Mouse (Mus musculus) liver, adult 10 weeks (tissue): ENCODE results near the gene Dram2. TPM values are rescaled to one million over a fixed set of nuclear protein-coding genes. Genes with fewer than 3 reads are reported as not detected.

Experiments used
- polyA plus RNA-seq: library from polyadenylated mRNA; stranded (reverse); fragments of 350-450 nt; fragmentation: Illumina TruSeq; extraction: RNeasy Lipid Tissue Mini Kit (QIAGEN cat#74804); gene quantifications from one replicate; pipeline ENCODE4 v1.2.3, GENCODE M21; 2014; ENCODE audit warnings: low read depth, low replicate concordance

Gene Dram2
- 343 TPM for polyA plus RNA-seq

DNA sequence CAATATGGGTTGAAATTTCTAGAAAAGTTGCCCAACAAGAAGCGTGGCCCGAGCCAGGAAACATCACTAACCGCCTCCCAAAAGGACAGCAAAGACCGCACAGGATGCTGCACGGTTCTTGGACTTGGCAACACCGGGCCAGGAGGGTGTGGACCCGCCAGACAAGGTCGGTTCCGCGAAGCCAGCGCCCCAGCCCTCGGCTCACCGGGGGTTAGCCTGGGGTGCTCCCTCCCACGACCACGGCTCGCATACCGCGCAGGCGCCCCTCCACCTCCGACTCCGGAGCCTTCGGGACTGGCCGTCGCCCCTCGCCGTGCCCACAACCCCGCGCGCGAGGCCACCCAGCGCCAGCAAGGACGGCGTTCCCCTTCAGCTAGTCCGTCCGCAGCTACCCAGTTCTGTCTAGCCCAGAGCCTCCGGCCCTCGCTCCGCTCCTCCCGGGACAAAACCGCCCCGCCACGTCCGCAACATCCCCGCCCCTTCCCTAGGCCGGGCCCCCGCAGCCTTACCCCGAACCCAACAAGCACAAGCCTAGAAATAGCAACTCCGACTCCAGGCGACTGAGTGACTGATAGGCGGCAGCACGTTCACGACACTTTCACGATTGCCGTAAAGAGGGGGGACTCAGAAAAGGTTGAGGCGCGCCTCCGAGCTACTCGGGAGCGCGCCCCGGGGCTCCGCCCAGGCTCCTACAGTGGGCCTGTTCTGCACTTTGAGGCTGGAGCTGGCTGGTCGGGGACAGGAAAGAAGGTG lies at the start of gene Dram2, which contains the start of gene Cept1:
TSS of gene Dram2 (plus strand) at position 628 of the 753 bp plus-strand sequence.
TSS of gene Cept1 (minus strand) at position 632 of the 753 bp plus-strand sequence.

Other genes starting within 250 kb of the Dram2 start
- gene Chil6, start 141.6 kb upstream of the Dram2 start, polyA plus RNA-seq: not detected
- 10.5 TPM for gene Dennd2d, start 65.4 kb upstream of the Dram2 start, polyA plus RNA-seq
- 272 TPM for gene Cept1, start within 50 bp of the Dram2 start, polyA plus RNA-seq
- gene Lrif1, start 137.2 kb downstream of the Dram2 start, polyA plus RNA-seq: 30.5 TPM
- gene Cd53, start 242.4 kb downstream of the Dram2 start, polyA plus RNA-seq: 23.1 TPM